Mouse (Mus musculus) erythroblast, embryonic 14.5 days (primary cell): Measurements from ENCODE around the gene Usp12.

ENCODE experiments used
- GATA1 ChIP-seq: IDR thresholded peaks from 2 replicates; pipeline ENCODE4 v1.6.1; 2012; ENCODE audit warnings: low read length, inconsistent platforms, mixed read lengths
- TAL1 ChIP-seq: IDR thresholded peaks from 3 replicates; pipeline ENCODE4 v1.6.1; 2012; ENCODE audit warnings: low read length, inconsistent platforms, mixed read lengths

DNA sequence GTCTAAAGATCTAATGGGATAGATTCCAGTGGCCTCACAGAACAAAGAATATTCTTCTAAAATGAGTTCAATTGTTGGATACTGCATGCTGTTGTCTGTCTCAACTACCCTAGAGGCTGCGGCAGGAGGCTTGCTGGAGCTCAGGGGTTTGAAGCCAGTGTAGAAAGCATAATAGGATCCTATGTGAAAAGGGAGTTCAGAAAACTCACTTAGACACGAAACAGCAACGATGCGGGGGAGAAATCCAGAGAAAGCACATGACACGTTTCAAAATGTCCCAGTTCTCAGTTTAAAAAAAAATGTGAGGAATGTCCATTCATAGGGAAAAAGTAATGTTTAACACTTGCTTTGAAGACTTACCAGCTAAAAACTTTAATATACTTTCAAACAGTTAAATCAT, 28.2 kb upstream of the Usp12 start:
- TF ChIP-seq TAL1 = no peak
- no peak for TF ChIP-seq GATA1
